Mouse (Mus musculus) ovary, adult 2 months (tissue): Measurements from ENCODE around the gene Mphosph6. TPM values are rescaled to one million over a fixed set of nuclear protein-coding genes. Genes with fewer than 3 reads are reported as not detected.

Source experiments
- polyA plus RNA-seq: library from polyadenylated mRNA; depleted of rRNA; stranded (reverse); fragments of >200 nt; gene quantifications from 2 replicates; pipeline ENCODE4 v1.2.3, GENCODE M21; 2012; rRNA removed

The Mphosph6 gene
- polyA plus RNA-seq = 4.6 and 5.5 TPM in 2 replicates

GRCm38 (mm10) chr8:117801443-117802298 lies at the start of gene Mphosph6:
Gene Mphosph6, minus strand, starts transcription at chr8:117801943.

Other genes starting within 250 kb of the Mphosph6 start
- gene Sdr42e1, start 128.3 kb downstream of the Mphosph6 start, polyA plus RNA-seq = 3.7 and 4.2 TPM in 2 replicates
- 5.0 and 6.3 TPM in 2 replicates for gene Hsd17b2, start 100.0 kb downstream of the Mphosph6 start, polyA plus RNA-seq